Comparison of ENCODE assay signal across 7 mouse cellular contexts in genomic region chr8:126887639-126888006, GRCm38 (mm10). TPM values are rescaled to one million over a fixed set of nuclear protein-coding genes. Genes with fewer than 3 reads are reported as not detected.
DNase-seq lines count a peak whose midpoint lies in the region; ATAC-seq lines count a peak whose summit lies in the region.

No protein-coding gene starts in this region.

- no peaks in the 10 kb centered on the region for H3K27me3 ChIP-seq in kidney, embryonic 16.5 days (ENCODE audit: insufficient read depth, low read length)
- H3K27me3 ChIP-seq in embryonic facial prominence, embryonic 10.5 days (replicated peaks; ENCODE audit: low read depth, poor library complexity, severe bottlenecking): no peaks in the 10 kb centered on the region
- no peaks in the 10 kb centered on the region for H3K27me3 ChIP-seq in limb, embryonic 15.5 days

- H3K4me1 ChIP-seq in kidney, embryonic 16.5 days (ENCODE audit: insufficient read depth, low read length): peaks cover 26% of the 10 kb centered on the region
- H3K4me1 ChIP-seq in embryonic facial prominence, embryonic 10.5 days: peaks cover 37% of the 10 kb centered on the region
- peaks cover 41% of the 10 kb centered on the region for H3K4me1 ChIP-seq in limb, embryonic 15.5 days

- no peaks in the 10 kb centered on the region for H3K36me3 ChIP-seq in kidney, embryonic 16.5 days (ENCODE audit: insufficient read depth, low read length)
- no peaks in the 10 kb centered on the region for H3K36me3 ChIP-seq in embryonic facial prominence, embryonic 10.5 days (replicated peaks)
- H3K36me3 ChIP-seq in limb, embryonic 15.5 days: no peaks in the 10 kb centered on the region

- ATAC-seq in kidney, embryonic 16.5 days (ENCODE audit: low FRiP score, low TSS enrichment): no peak
- no peak for ATAC-seq in limb, embryonic 15.5 days (ENCODE audit: insufficient number of reproducible peaks, low FRiP score, low TSS enrichment, low read depth)
- ATAC-seq in megakaryocyte-erythroid progenitor cell, adult 5-6 weeks (replicated peaks; ENCODE audit: low FRiP score, low TSS enrichment, poor library complexity, severe bottlenecking): no peak

- no peak for DNase-seq in kidney, adult 9 months
- DNase-seq in embryo, embryonic 10 days (ENCODE audit: low spot score): peak; percentile 57
- peak; percentile 29 for DNase-seq in embryonic facial prominence, embryonic 10.5 days (ENCODE audit: low spot score)
- DNase-seq in spleen, adult 12 weeks (ENCODE audit: low spot score): no peak

- 72% methylated on average over 3 of the region's 3 CpGs for WGBS in kidney, embryonic 16.5 days
- 65% methylated on average over 3 of the region's 3 CpGs for WGBS in embryonic facial prominence, embryonic 10.5 days
- 61% methylated on average over 3 of the region's 3 CpGs for WGBS in limb, embryonic 15.5 days

- peak overlapping the region; percentile 87 for H3K27ac ChIP-seq in kidney, embryonic 16.5 days (ENCODE audit: low read length)
- H3K27ac ChIP-seq in embryonic facial prominence, embryonic 10.5 days (replicated peaks): peak overlapping the region; percentile 80
- peak overlapping the region; percentile 95 for H3K27ac ChIP-seq in limb, embryonic 15.5 days

- no peaks in the 10 kb centered on the region; the same call in 1 of the 2 replicates for H3K9me3 ChIP-seq in kidney, embryonic 16.5 days (ENCODE audit: low read length)
- H3K9me3 ChIP-seq in embryonic facial prominence, embryonic 10.5 days: 0 out of 2 replicates have a peak, but pooled peaks cover 2% of the 10 kb centered on the region
- no peaks in the 10 kb centered on the region for H3K9me3 ChIP-seq in limb, embryonic 15.5 days

- H3K4me2 ChIP-seq in kidney, embryonic 16.5 days (replicated peaks; ENCODE audit: low read depth, low read length): no peak overlapping the region
- no peak overlapping the region for H3K4me2 ChIP-seq in limb, embryonic 15.5 days

- H3K4me3 ChIP-seq in kidney, embryonic 16.5 days (ENCODE audit: low read length): no peak overlapping the region
- no peak overlapping the region for H3K4me3 ChIP-seq in embryonic facial prominence, embryonic 10.5 days
- no peak overlapping the region for H3K4me3 ChIP-seq in limb, embryonic 15.5 days

- H3K9ac ChIP-seq in kidney, embryonic 16.5 days (replicated peaks; ENCODE audit: low read length): no peak overlapping the region
- H3K9ac ChIP-seq in limb, embryonic 15.5 days: no peak overlapping the region

RNA-seq across cellular contexts. Expression of gene Tomm20, which starts 58.0 kb away (rescaled TPM):
- 258 and 264 TPM in 2 replicates for polyA plus RNA-seq in kidney, embryonic 16.5 days (2015; fragmentation: Nextera tagmentation; extraction: Ambion mirVana)
- polyA plus RNA-seq in embryonic facial prominence, embryonic 10.5 days (2016; fragmentation: Nextera tagmentation; extraction: Ambion mirVana): 285 and 304 TPM in 2 replicates
- 184 and 185 TPM in 2 replicates for polyA plus RNA-seq in limb, embryonic 15.5 days (2015; fragmentation: Nextera tagmentation; extraction: Ambion mirVana)
- total RNA-seq in megakaryocyte-erythroid progenitor cell, adult 5-6 weeks (2014; fragmentation: Nextera tagmentation): 123 and 130 TPM in 2 replicates
- total RNA-seq in megakaryocyte-erythroid progenitor cell, adult 5-6 weeks (2017): 313 and 421 TPM in 2 replicates

Comparison
In these comparisons a context has a peak if more than half of its experiments do, and no peak if none do; other contexts are left out.
1. DNase-seq: peak in embryo, embryonic 10 days (single experiment) and embryonic facial prominence, embryonic 10.5 days (single experiment); none in kidney, adult 9 months (single experiment) and spleen, adult 12 weeks (single experiment).
2. Peak in every context shown above with its lines, with median percentiles within 50 percentile points of each other: H3K27ac ChIP-seq.